Mouse (Mus musculus) forebrain, postnatal 0 days (tissue): ENCODE data around the gene Rnase13. TPM values are rescaled to one million over a fixed set of nuclear protein-coding genes. Genes with fewer than 3 reads are reported as not detected.

Experiments used
- ATAC-seq: fragments of 200-750 bp; cut with Nextera tagmentation; 2 replicates; pipeline ENCODE4 v1.8.0; 2017; ENCODE audit warnings: mild to moderate bottlenecking, moderate library complexity
- DNase-seq: peaks from one replicate; pipeline ENCODE4 v3.0.0-alpha.2; 2015
- H3K27ac ChIP-seq: fragments of 300-500 bp; sonication (generic); 2 replicates; pipeline ENCODE4 v1.5.1; 2014; ENCODE audit warnings: low read depth, mild to moderate bottlenecking, antibody characterized with exemption, low read length, moderate library complexity, mixed read lengths
- H3K27me3 ChIP-seq: fragments of 300-500 bp; sonication (generic); 2 replicates; pipeline ENCODE4 v1.6.1; 2014; ENCODE audit warnings: mild to moderate bottlenecking, low read length, mixed read lengths; ENCODE audit not compliant: insufficient read depth
- H3K36me3 ChIP-seq: fragments of 300-500 bp; sonication (generic); 2 replicates; pipeline ENCODE4 v1.6.1; 2014; ENCODE audit warnings: mild to moderate bottlenecking, moderate library complexity; ENCODE audit not compliant: insufficient read depth
- H3K4me1 ChIP-seq: fragments of 300-500 bp; sonication (generic); 2 replicates; pipeline ENCODE4 v1.6.1; 2014; ENCODE audit warnings: antibody characterized with exemption; ENCODE audit not compliant: insufficient read depth
- H3K4me2 ChIP-seq: fragments of 300-500 bp; sonication (generic); 2 replicates; pipeline ENCODE4 v1.6.1; 2014; ENCODE audit warnings: low read depth, mild to moderate bottlenecking, moderate library complexity
- H3K4me3 ChIP-seq: fragments of 300-500 bp; sonication (generic); 2 replicates; pipeline ENCODE4 v1.5.1; 2014; ENCODE audit warnings: low read depth, low read length, mixed read lengths
- H3K9ac ChIP-seq: fragments of 300-500 bp; sonication (generic); 2 replicates; pipeline ENCODE4 v1.6.1; 2014; ENCODE audit warnings: mild to moderate bottlenecking
- H3K9me3 ChIP-seq: fragments of 300-500 bp; sonication (generic); 2 replicates; pipeline ENCODE4 v1.6.1; 2016; ENCODE audit warnings: low read length
- CTCF ChIP-seq: sonication (generic); IDR thresholded peaks from 2 replicates; pipeline ENCODE4 v1.5.1; 2016; ENCODE audit warnings: antibody characterized with exemption, control low read depth, low read depth
- WGBS: fragments of 180-500 bp; shearing (Covaris S2); extraction: QIAGEN DNeasy Blood & Tissue Kit; methylation state at CpG from one replicate; pipeline ENCODE4 v1.1.7; 2014; 5-methylcytosine and 5-hydroxymethylcytosine counted together
- polyA plus RNA-seq: library from polyadenylated mRNA; unstranded; fragments of >200 nt; fragmentation: Nextera tagmentation; extraction: Ambion mirVana; gene quantifications from 2 replicates; pipeline ENCODE4 v1.2.1, GENCODE M21; 2015
- total RNA-seq: library from RNA; depleted of rRNA; stranded (reverse); fragments of >200 nt; gene quantifications from 2 replicates; pipeline ENCODE4 v1.2.3, GENCODE M21; 2014

Rnase13 gene
- total and polyA plus RNA-seq, 2 experiments from 2014 or later = not detected

- Histone ChIP-seq H3K4me2 (peak within 1 kb of the TSS; percentile 94), H3K27me3 (no peaks in the 10 kb centered on the region), H3K36me3 (peaks cover 6% of the 10 kb centered on the region; the same call in 1 of the 2 replicates), H3K27ac (peak within 1 kb of the TSS; percentile 80), H3K9ac (peak within 1 kb of the TSS; percentile 69), H3K4me1 (peaks cover 5% of the 10 kb centered on the region), H3K9me3 (no peaks in the 10 kb centered on the region), H3K4me3 (peak within 1 kb of the TSS; percentile 67)
- 2% methylated on average over 22 of the region's 23 CpGs for WGBS
- ATAC-seq (peak; percentile 73), DNase-seq (peak; percentile 81)
- TF ChIP-seq CTCF = no peak
These were observed 8.4 kb downstream of the Rnase13 start, which contains the start of gene Ndrg2 for GRCm38 (mm10) chr14:51913960-51914762. TSS of gene Ndrg2 (minus strand) at chr14:51914158.

GRCm38 (mm10) chr14:51913062-51913959 is 9.3 kb downstream of the Rnase13 start:
- peak; percentile 60 for DNase-seq
- WGBS = 2% methylated on average over 58 of the region's 58 CpGs
- Histone ChIP-seq H3K4me3 (peak overlapping the region; percentile 67), H3K9ac (peak overlapping the region; percentile 69), H3K27me3 (no peaks in the 10 kb centered on the region), H3K27ac (peak overlapping the region; percentile 80), H3K4me1 (peaks cover 5% of the 10 kb centered on the region), H3K9me3 (no peaks in the 10 kb centered on the region), H3K36me3 (peaks cover 8% of the 10 kb centered on the region; the same call in 1 of the 2 replicates), H3K4me2 (peak overlapping the region; percentile 94)
- TF ChIP-seq CTCF = no peak
- peak; percentile 80 for ATAC-seq

- ATAC-seq = peak; percentile 37
- Histone ChIP-seq H3K36me3 (peaks cover 15% of the 10 kb centered on the region; the same call in 1 of the 2 replicates), H3K27ac (peak overlapping the region; percentile 80), H3K4me1 (peaks cover 5% of the 10 kb centered on the region), H3K27me3 (no peaks in the 10 kb centered on the region), H3K4me3 (peak overlapping the region; percentile 67), H3K9me3 (no peaks in the 10 kb centered on the region), H3K9ac (peak overlapping the region; percentile 69), H3K4me2 (peak overlapping the region; percentile 94)
- 11% methylated on average over 14 of the region's 14 CpGs for whole genome bisulfite sequencing
- peak; percentile 24 for DNase-seq
- no peak for TF ChIP-seq CTCF
These were observed 10.0 kb downstream of the Rnase13 start for GRCm38 (mm10) chr14:51912391-51913061.

- no peaks in the 10 kb centered on the region for H3K27me3 ChIP-seq
- 79% methylated on average over 10 of the region's 10 CpGs for WGBS
- H3K4me2 ChIP-seq = peak overlapping the region; percentile 94; the same call in 1 of the 2 replicates
- no peak overlapping the region for H3K27ac ChIP-seq
- no peak overlapping the region for H3K4me3 ChIP-seq
- no peak overlapping the region for H3K9ac ChIP-seq
- peaks cover 21% of the 10 kb centered on the region; the same call in 1 of the 2 replicates for H3K36me3 ChIP-seq
- peaks cover 5% of the 10 kb centered on the region for H3K4me1 ChIP-seq
- no peak for ATAC-seq
- H3K9me3 ChIP-seq = no peaks in the 10 kb centered on the region
- TF ChIP-seq CTCF = no peak
- no peak for DNase-seq
These were observed 11.3 kb downstream of the Rnase13 start for GRCm38 (mm10) chr14:51911301-51911700.

GRCm38 (mm10) chr14:51906102-51906501 is 16.5 kb downstream of the Rnase13 start:
- 92% methylated on average over 11 of the region's 11 CpGs for WGBS
- no peak overlapping the region for H3K9ac ChIP-seq
- H3K9me3 ChIP-seq = no peaks in the 10 kb centered on the region
- no peak for TF ChIP-seq CTCF
- ATAC-seq (no peak), DNase-seq (no peak)
- H3K27ac ChIP-seq = no peak overlapping the region
- H3K27me3 ChIP-seq = no peaks in the 10 kb centered on the region
- peaks cover 25% of the 10 kb centered on the region; the same call in 1 of the 2 replicates for H3K36me3 ChIP-seq
- no peak overlapping the region for H3K4me2 ChIP-seq
- H3K4me3 ChIP-seq = no peak overlapping the region
- no peaks in the 10 kb centered on the region for H3K4me1 ChIP-seq

GRCm38 (mm10) chr14:51904706-51905105 is 17.9 kb downstream of the Rnase13 start:
- no peaks in the 10 kb centered on the region for H3K4me1 ChIP-seq
- ATAC-seq = 0 out of 2 replicates have a peak, but pooled peaks have one; percentile 47
- peaks cover 24% of the 10 kb centered on the region; the same call in 1 of the 2 replicates for H3K36me3 ChIP-seq
- H3K9me3 ChIP-seq = no peaks in the 10 kb centered on the region
- H3K4me2 ChIP-seq = no peak overlapping the region
- H3K27ac ChIP-seq = no peak overlapping the region
- WGBS = 71% methylated on average over 7 of the region's 7 CpGs
- no peak overlapping the region for H3K9ac ChIP-seq
- DNase-seq = peak; percentile 15
- H3K4me3 ChIP-seq = no peak overlapping the region
- no peaks in the 10 kb centered on the region for H3K27me3 ChIP-seq
- TF ChIP-seq CTCF = peak; percentile 44; the same call in 1 of the 2 replicates
